Mouse (Mus musculus) thymus, postnatal 36 days (tissue): Measurements from ENCODE around the gene B430218F22Rik.
"Not testable (repeated sequence)": the region's sequence is repeated elsewhere in the genome, so short reads cannot be mapped to it uniquely, and the experiment has no call there.

Experiments used
- DNase-seq, 2 experiments: peaks; one replicate each; pipeline ENCODE4 v3.0.0; 2022; ENCODE audit warnings: mixed read lengths in 2 of 2

Gene B430218F22Rik

GRCm38 (mm10) chr13:118386511-118387447 is at the start of gene B430218F22Rik, which contains the start of gene Mrps30:
Gene B430218F22Rik, plus strand, starts transcription at chr13:118386630.
Gene Mrps30, minus strand, starts transcription at chr13:118387252.
- DNase-seq: peak; percentile 90 to 91

- no peak for DNase-seq
Observed at GRCm38 (mm10) chr13:118350257-118350656, 36.2 kb upstream of the B430218F22Rik start.

GRCm38 (mm10) chr13:118350870-118351269 is 35.6 kb upstream of the B430218F22Rik start:
- no peak for DNase-seq

GRCm38 (mm10) chr13:118363342-118363741 is 23.1 kb upstream of the B430218F22Rik start:
- DNase-seq: no peak

GRCm38 (mm10) chr13:118365774-118366173 is 20.7 kb upstream of the B430218F22Rik start:
- DNase-seq: no peak

GRCm38 (mm10) chr13:118372871-118373270 is 13.6 kb upstream of the B430218F22Rik start:
- no peak for DNase-seq

GRCm38 (mm10) chr13:118379155-118379554 is 7.3 kb upstream of the B430218F22Rik start:
- peak; percentile 33 to 48 for DNase-seq

GRCm38 (mm10) chr13:118380381-118380780 is 6.0 kb upstream of the B430218F22Rik start:
- DNase-seq: no peak

GRCm38 (mm10) chr13:118387448-118387801 is 995 bp downstream of the B430218F22Rik start:
- not testable (repeated sequence) for DNase-seq

GRCm38 (mm10) chr13:118395803-118396202 is 9.4 kb downstream of the B430218F22Rik start:
- no peak for DNase-seq

GRCm38 (mm10) chr13:118400340-118400739 is 13.9 kb downstream of the B430218F22Rik start:
- DNase-seq: no peak

GRCm38 (mm10) chr13:118403544-118403943 is 17.1 kb downstream of the B430218F22Rik start:
- no peak for DNase-seq

GRCm38 (mm10) chr13:118411297-118411992 is 25.0 kb downstream of the B430218F22Rik start:
- DNase-seq: no peak

GRCm38 (mm10) chr13:118418163-118418562 is 31.7 kb downstream of the B430218F22Rik start:
- DNase-seq: no peak

- no peak for DNase-seq
Observed at GRCm38 (mm10) chr13:118420408-118420807, 34.0 kb downstream of the B430218F22Rik start.

- DNase-seq: no peak
Observed at GRCm38 (mm10) chr13:118420847-118421246, 34.4 kb downstream of the B430218F22Rik start.
